Mouse (Mus musculus) lung, postnatal 0 days (tissue): ENCODE data around the gene Lztr1.
A peak's percentile ranks its signal among the peaks of the same experiment; 100 is the strongest.

Experiments used
- CTCF ChIP-seq: IDR thresholded peaks from 2 replicates; pipeline ENCODE4 v1.5.1; 2016; ENCODE audit warnings: antibody characterized with exemption, mild to moderate bottlenecking
- EP300 ChIP-seq: IDR thresholded peaks from 2 replicates; pipeline ENCODE4 v1.6.1; 2016; ENCODE audit warnings: antibody characterized with exemption, mild to moderate bottlenecking, control low read depth

GRCm38 (mm10) chr16:17508546-17509239, at the start of gene Lztr1:
- peak; percentile 25 for TF ChIP-seq CTCF
- TF ChIP-seq EP300 = no peak
